Mouse (Mus musculus) heart, postnatal 25 days (tissue): Measurements from ENCODE around the gene Acat1. TPM values are rescaled to one million over a fixed set of nuclear protein-coding genes. Genes with fewer than 3 reads are reported as not detected.
A peak's percentile ranks its signal among the peaks of the same experiment; 100 is the strongest.

Experiments used
- DNase-seq: peaks from one replicate; pipeline ENCODE4 v3.0.0; 2022; ENCODE audit warnings: low spot score
- intact Hi-C: fragments of 180-260 bp; cut with DNase I; formaldehyde crosslinking; loops from one replicate; pipeline ENCODE4 v1.15.1; 2025
- total RNA-seq, 2 experiments: library from RNA; stranded (reverse); gene quantifications; 2 replicates each; pipeline ENCODE4 v1.2.3; 2021

The Acat1 gene
- total RNA-seq, 2 experiments from 2014 or later: 276 to 289 TPM

DNA sequence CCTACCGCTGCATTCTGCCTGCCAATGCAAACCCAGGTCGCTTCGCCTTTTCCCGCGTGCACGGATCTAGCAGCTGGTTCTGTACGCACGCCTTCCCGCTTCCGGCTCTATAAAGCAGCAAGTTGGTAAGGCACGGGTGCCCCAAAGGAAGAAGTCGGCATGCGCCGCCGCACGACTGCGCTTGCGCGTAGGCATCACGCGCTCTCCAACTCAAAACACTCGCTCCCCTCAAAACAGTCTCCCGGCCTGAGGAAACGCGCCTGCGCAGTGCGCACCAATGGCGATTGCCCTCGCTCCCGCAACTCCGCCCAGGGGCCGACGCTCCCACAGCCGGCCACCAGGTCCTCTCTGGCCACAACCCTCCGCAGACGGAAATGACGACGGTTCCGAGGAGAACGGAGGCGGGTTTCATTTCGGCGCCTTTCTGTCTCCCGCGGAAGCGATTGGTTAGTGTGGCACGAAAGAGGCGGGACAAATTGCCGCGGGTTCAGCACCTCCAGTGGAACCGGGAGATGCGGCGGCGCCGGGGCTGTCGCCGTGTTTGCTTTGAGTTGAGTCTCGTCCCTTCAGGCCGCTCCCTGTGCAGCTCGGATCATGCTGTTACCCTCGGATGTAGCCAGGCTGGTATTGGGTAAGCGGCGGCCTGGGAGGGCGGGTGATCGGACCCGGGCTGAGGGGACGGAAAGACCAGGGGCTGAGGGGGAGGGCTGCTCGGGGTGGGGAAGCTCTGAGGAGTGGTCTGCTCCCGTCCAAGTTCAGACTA lies 73.4 kb downstream of the Acat1 start, which contains the start of the genes Atm and Npat:
Gene Atm, minus strand, starts transcription at position 183 of the 763 bp plus-strand sequence.
Gene Npat, plus strand, starts transcription at position 490 of the 763 bp plus-strand sequence.
- intact Hi-C loops: loop anchor here (2.0 to 5.0 kb wide), 2 partner anchors 131 to 288 kb away; partner anchors contain the start of gene Ddx10
- peak; percentile 99 for DNase-seq

DNA sequence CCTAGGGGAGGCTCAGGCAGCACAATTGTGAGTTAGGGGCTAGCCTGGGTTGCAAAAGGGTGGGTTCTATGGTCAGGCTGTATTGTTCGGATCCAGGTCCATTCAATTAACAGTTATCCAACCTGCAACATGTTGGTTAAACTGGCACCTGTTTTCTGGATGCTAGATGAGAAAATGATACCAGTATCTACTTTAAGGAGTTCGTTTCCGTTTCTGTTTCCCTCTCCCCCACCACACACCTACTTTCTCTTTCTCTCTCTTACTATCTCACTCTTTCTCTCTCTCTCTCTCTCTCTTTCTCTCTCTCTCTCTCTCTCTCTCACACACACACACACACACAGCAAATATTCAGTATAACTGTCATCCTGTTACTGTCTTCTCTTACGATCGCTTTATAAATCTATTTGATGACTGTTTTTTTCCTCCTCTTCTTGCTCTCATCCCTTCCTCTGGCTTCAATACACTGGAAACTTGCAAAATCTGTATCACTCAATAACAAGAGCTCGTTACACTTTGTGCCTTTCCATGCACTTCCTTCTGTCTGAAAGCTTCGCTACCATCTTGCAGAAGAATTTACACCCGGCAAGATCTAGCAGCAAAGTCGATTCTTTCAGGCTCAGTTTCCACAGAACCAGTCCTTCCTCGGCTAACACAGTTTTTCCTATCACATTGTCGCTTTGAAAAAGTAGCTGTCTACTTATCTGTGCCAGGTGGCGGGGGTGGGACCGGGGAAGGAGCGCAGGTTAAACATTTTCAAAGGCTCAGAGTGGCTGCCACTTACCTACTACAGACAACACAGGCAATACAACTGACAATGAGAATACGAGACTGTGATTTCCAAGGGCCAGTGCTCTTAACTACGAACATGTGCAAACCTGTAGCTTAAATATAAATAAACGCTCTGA lies 74.5 kb downstream of the Acat1 start:
- no peak for DNase-seq
- intact Hi-C loops: loop anchor here (2.0 to 5.0 kb wide), 2 partner anchors 132 to 287 kb away; partner anchors contain the start of gene Ddx10

Other genes with a start within 250 kb of the Acat1 start
- gene Kdelc2, start 226.4 kb downstream of the Acat1 start, total RNA-seq: 1 to 10 TPM; 9.4 to 9.5 TPM
- gene 4930550C14Rik, start 208.1 kb downstream of the Acat1 start, total RNA-seq: under 1 TPM in 1 of 2 experiments, not detected in 1; 0.26 TPM
- 1 to 10 TPM; 7.9 to 9.3 TPM for gene Atm, start 73.6 kb downstream of the Acat1 start, total RNA-seq
- 1 to 10 TPM; 7.5 to 7.8 TPM for gene Npat, start 73.3 kb downstream of the Acat1 start, total RNA-seq
- gene Cul5, start 59.6 kb upstream of the Acat1 start, total RNA-seq: 10 to 100 TPM; 43.4 to 46.4 TPM
- gene Rab39, start 95.8 kb upstream of the Acat1 start, total RNA-seq: under 1 TPM; 0.08 to 0.25 TPM
- gene Slc35f2, start 161.2 kb upstream of the Acat1 start, total RNA-seq: under 1 TPM in 1 of 2 experiments, not detected in 1; 0.10 TPM
- 10 to 100 TPM; 76.0 to 99.3 TPM for gene Sln, start 239.8 kb upstream of the Acat1 start, total RNA-seq